Mouse (Mus musculus) monocyte, adult 5-6 weeks (primary cell): ENCODE measurements at regions not wholly inside any gene's neighbourhood (a gene's known extent, or its start where the extent isn't known, plus 50 kb on each side); places are given as distances from the start of the nearest gene placed in this dataset.
"Not testable (repeated sequence)": the region's sequence is repeated elsewhere in the genome, so short reads cannot be mapped to it uniquely, and the experiment has no call there.

Experiments
- ATAC-seq: fragments of 153-309, 156-312 bp; replicated peaks from 2 replicates; pipeline ENCODE4 v1.8.0; 2017; ENCODE audit warnings: mild to moderate bottlenecking; ENCODE audit not compliant: low TSS enrichment, insufficient number of reproducible peaks, severe bottlenecking, poor library complexity, low FRiP score

DNA sequence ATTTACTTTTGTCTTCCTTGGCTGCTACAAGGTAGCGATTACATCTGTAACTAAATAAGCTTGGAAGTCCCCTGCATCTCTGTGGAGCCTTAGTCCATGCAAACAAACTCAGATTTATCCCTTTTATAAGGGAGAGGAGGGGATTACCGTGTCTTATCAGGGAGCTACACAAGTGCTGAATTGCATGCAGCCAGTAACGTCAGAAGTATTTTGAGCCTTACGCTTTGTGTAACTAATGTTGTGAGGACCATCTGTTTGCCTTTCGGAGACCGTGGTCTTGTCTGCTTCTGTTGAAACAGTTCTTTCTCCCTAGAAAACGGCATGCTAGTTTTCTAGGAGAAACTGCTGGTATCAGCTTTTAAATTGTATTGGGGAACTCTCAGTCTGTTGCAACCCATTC lies 58.0 kb upstream of the Dmrta1 start:
- no peak for ATAC-seq

DNA sequence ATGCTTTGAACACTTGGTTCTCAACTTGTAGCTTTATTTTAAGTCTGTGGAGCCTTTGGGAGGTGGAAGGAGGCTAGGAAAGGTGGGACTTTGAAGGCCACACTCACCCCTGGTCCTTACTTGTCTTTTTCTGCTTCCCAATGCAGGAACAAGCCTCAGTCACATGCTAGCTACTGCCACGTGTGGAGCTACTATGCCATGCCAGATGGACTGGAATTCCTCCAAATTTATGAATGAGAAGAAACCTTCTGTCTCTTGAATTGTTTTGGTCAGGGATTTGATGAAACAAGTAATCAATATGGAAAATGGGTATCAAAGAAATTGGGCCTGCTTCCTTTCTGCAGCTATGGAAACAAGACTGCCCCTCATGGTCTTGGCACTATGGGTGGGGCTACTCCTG lies 74.5 kb upstream of the Dmrta1 start:
- ATAC-seq: no peak

DNA sequence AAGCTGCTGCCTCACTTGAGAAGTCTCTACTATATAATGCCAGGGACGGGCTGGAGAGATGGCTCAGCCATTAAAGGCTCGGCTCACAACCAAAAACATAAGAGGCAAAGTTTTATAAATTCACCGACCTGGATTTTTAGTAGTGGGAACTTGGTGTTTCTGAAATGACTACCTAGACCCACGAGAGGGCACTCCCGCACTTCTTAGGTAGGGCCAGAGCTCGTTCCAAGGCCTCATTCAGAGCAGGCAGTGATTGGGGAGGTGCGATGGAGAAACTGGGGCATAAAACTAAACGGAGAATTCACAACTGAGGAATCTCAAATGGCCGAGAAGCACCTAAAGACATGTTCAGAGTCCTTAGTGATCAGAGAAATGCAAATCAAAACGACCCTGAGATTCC lies 103.7 kb upstream of the Dmrta1 start:
- no peak for ATAC-seq

DNA sequence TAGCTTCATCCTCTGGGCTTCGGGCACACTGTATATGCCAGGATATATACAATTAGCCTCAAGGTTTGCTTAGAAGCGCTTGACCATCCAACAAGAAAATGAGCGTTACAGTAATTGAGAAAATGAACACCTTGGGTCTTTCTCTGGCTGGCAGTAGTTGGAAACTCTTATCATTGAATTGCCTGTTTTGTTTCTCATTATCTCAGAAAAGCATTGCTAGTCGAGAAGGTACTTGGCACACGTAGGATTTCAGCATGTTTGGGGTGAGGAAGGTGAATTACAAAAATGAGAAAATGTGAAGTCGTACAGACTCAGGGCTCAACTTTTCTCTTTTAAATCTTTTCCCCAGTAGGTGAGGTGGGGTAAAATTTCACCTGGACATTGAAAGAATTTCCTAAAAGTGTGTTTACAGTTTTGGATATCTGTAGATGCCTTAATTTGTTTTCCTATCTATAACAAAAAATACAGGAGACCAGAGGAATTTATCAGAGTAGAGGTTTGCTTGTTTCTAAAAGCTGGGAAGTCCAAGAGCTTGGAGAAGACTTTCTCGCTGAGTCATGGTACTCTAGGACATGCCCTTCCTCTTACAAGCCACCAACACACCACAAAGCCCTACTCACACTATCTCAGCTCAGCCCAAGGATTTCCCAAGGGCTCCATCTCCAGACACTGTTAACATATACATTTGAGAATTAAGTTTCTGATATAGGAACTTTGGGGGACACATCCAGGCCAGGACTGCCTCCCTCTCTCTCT lies 124.3 kb upstream of the Dmrta1 start:
- no peak for ATAC-seq

DNA sequence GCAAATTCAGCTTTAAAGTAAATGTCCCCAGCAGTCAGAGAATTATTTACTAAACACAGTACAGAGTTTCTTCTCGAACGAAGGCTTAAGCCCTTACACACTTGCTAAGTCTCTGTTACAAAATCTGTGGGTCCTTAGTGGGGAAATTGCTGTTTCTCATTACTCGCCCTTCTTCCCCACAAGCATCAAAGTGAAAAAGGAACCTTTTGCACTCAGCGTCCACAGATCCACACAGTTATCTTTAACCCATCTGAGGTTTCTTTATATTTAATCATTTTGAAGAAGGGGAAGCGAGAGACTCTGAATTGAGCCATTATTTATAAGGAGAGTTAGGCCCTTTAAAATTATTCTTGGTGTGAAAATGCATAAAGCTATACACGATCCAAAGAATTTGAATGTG lies 126.7 kb upstream of the Dmrta1 start:
- no peak for ATAC-seq

DNA sequence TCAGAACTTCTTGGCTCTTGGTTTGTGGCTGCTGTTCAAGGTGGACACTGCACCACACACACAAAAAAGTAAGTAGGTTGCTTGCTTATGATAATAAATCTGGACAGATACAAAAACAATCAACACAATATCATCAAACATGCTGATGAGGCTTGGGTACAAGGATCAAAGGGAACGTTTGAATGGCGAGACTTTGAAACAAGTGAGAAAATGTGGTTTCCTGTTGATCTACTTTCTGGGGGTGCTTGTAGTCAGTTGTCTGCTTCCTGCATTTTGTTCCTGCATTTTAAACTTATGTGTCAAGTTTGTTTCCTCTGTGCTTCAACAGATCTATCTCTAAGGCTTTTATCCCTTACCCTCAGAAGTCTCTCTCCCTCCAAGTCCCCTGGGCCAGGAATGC lies 128.7 kb upstream of the Dmrta1 start:
- 0 out of 2 replicates have a peak, but pooled peaks have one; percentile 17 for ATAC-seq

DNA sequence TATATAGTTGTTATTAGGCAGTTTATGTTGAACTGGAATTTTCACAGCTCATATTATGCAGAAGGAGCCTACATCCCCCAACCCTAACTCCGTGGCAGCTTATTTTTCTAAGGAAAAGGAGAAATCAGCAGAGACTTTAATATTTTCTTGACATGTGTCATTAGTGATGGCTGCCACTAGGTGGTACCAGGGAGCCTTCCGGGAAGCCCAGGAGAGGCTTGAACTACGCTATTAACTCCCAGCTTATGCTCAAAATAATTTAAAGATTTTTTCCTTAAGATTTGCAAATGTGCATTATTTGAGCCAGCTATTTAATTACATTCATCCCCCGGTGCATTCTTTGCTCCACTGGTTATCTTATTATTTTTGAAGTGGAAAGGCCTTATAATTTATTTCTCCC lies 146.8 kb upstream of the Dmrta1 start:
- no peak for ATAC-seq

DNA sequence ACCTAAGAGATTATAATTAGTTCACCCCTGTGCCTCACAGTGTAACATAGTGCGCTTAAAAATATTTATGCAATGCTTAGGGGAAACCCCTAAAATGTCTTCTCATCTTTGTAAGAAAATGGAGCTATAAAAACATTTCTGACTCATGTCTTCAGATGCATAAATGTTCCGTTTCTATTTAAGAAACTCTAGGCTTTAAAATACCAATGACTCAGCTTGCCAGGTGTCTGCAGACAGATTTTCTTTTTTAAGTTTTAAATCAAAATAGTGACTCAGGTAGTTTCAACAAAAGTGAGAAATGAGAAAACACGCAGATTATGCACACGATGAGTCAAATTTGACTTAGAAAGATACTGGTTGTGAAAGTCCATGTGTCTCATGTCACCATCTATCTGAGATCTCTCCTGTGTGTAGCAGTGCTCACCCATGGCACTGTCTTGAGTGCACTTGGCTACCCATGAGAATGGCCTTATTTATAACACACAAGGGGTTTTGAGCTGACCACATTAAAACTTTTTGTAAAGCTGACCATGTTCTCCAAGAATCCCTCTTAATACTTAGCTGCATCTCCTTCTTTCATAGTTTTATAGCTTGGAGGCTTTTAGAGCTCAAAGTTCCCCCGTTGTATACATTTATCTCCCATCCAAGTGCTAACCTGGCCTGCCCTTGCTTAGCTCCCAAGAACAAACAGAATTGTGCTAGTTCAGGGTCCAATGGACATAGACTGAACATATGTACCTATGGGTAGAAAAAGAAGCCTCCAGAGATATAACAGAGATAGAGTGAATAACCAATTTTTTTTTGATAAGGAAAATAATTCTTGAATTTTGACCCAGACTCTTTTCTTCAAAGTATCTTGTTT lies 149.0 kb upstream of the Dmrta1 start:
- no peak for ATAC-seq

DNA sequence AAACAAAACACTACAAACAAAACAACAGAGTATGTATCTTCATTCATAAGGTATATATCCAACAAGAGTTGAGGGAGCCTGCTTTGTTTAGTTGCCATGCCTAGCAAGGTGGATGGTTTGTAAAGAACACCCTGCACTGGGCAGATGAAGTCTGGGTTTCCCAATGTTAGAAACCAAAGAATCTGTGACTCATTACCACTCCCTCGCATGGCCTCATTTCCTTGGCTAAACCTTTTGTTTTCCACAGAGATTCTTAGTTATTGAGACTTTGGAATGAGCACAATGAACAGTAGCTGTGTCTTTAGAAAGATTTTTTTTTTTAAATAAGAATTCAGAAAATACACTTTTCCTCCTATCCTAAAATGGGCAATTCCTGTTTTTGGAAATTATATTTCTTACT lies 151.3 kb upstream of the Dmrta1 start:
- ATAC-seq: no peak

DNA sequence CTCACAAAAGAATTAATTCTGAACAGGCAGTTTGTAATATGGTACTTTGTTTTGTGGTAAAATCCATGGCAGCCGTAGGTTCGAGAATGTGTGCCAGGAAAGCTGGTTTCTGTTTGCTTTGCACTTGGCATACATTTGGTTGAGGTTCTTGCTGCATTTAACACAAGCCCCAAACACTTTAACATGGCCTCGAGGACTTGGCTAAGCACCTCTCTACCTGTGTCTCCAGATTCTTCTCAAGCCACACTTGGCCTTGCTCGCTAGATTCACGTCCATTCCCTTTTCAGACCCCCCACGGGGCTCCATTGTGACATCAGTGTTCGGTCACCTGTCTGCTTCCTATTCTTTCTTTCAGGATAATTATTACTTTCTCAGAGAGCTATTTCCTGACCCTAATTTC lies 151.9 kb upstream of the Dmrta1 start:
- ATAC-seq: no peak

DNA sequence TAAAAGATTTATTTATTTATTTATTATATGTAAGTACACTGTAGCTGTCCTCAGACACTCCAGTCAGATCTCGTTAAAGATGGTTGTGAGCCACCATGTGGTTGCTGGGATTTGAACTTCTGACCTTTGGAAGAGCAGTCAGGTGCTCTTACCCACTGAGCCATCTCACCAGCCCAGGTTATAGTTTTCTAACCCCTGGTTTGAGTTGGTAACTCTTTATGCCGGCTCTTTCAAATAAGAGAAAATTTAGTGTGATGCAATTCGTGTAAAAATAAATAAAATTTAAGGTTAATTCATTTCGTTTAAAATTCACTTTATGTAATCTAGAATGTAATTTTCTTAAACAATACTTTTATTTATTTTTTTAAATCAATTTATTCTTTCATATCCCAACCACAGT lies 153.7 kb upstream of the Dmrta1 start:
- not testable (repeated sequence) for ATAC-seq

DNA sequence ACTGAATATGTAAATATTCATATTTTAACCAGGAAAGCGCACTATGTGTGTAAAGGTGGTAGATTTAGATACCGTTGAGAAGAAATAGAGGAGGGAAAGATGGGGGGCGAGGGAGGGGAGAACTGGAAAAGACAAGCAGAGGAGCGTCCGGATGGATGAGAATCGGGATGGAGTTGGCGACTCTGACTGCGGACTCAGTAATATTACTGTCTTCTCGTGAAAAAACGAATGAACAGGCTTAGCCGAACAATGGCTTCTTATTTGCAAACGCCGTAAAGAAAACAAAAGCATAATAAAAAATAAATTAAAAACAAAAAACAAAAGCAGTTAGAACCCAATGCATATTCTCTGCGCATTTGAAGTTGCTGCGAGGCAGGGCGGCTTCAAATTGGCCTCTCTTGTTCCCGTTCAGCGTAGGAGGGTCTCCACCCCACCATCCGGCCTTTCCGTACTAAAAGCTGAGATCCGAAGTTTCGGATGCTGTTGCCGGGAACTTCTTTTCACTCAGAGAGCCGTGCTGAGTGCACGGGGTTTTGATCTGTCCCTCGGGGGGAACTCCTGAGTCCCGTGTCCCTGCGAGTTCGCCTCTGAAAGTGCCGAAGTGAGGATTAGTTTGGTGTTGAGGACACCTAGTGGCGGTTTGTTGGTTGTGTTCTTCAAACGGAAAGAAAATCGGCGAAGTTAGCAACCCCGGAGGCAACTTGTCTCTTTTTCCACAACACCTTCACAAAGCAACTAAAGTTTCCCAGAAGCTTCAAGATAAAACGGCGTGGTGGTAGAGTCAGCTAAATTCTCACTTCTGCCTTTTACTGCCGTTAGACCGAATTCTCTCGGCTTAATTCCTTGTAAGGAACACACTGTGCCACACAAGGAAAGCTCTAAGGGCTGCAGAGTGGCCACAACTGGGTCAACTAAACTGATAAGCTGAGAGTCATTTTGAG lies 154.7 kb upstream of the Dmrta1 start:
- ATAC-seq: peak; percentile 66; the same call in 1 of the 2 replicates

DNA sequence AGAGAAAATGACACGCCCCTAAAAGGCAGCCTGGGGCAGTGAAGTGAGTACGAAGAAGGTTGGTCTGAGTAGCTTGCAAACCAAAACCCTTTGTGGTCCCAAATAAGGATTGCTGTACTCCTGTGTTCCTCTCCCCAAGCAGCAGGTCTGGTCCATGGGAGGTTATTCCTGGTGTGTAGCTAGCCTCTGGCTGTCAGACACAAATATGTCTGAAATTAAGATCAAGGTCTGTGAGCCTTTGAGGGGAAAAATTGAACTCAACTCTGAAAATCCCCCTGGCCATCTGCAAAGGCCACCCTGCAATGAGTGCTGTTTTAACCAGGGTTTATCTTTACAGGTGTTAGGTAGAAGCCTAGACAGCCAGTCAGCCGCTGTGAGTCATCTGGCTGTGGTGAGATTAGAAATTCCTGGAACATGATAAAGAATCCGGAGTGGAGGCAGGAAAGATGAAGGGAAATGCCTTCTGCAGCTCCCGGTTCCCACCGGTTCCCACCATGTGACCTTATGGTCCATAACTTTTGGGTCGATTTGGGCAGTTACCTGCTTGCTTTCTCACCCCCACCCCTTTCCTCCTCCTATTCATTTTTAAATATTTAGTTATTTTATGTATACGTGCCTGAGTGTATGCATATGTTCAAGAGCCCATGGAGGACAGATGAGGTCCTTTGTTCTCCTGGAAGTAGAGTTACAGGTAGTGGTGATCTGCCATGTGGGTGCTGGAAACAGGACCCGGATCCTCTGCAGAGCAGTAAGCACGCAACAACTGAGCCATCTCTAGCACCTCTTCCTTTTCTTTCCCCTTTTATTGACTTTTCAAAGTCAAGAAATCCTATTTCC lies 155.6 kb upstream of the Dmrta1 start:
- no peak for ATAC-seq

DNA sequence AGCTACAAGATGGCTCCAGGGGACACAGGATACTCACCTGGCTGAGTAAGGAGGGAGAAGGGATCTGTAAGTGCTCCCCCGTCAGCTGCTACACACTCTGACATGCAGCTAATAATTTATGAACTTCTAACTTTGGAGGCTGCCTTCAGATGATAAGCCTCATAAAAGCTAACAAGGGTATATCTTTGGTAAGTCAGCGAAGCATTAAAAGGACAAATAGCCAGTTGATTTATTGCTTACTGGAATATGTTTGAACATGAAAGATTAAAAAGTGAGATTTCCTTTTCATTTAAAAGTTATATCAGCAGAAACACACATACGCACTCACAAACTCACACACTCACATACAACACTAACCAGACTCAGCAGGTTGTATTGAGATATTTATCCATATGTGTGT lies 161.2 kb upstream of the Dmrta1 start:
- no peak for ATAC-seq

DNA sequence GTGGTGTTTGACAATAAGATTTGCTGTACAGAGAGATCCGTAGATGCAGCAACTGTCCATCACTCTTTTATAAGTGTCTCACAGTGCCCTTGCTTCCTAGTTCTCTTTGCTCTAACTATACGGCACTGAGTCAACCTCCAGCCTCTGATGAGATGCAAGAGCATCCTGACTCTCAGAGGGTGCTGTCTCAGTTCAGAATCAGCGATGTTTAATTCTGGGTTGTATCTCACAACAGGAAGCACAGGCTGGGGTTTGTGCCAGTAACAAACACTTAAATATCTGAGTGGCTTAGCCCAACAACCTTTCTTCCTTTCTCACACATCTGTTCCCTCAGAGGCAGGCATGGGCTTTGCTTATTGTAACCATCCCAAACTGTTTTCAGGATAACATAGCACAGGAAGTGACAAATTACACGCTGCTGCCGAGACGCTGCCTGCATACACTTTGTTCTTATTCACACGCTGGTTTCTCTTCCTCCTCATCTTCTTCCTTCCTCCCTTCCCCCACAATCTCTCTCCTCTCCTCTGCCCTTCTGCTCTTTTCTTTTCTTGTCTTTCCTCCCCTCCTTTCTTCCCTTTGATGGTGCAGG lies 163.3 kb upstream of the Dmrta1 start:
- ATAC-seq: no peak

DNA sequence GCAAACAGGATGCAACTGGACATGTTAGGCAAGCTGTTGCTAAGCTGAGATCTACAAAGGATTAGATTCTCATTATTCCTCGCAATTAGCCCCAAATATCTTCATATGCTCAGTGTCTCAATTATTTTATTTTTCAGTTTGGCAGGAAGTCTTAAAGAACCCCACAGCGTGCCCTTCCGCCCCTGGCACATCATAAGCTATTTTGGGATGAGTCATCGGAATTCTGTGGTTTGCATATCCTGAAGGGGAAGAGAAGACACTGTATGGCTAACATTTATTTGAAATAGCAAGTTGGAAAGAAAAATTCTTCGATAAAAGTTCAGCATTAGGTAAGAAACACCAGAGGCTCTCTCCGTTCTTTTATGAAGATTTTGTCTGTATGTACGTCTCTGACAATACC lies 164.3 kb upstream of the Dmrta1 start:
- no peak for ATAC-seq

DNA sequence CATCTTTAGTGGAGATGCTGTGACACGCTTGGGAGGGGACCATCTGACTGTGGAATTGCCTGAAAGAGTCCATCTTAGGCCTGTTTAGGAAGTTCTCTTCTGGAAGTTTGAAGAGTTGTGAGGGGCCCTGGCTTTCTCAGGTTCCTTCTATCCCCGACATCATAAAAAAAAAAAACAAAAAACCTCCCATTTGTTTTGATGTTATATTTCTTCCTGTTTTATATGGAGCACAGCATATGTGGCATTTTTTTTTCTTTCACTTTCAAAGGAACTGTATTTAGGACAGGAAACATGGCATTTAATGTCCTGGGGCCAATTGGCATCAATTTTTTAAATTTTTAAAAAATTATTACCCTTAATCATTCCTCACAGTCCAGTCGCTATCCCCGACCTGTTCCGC lies 168.6 kb upstream of the Dmrta1 start:
- ATAC-seq: no peak
